Mouse (Mus musculus): Measurements from ENCODE around the gene Neu3.
"Not testable (repeated sequence)": the region's sequence is repeated elsewhere in the genome, so short reads cannot be mapped to it uniquely, and the experiment has no call there.

Gene Neu3

GRCm38 (mm10) chr7:99833846-99834222 lies 5.6 kb upstream of the Neu3 start:
- no peak for DNase-seq

GRCm38 (mm10) chr7:99833115-99833845 lies 5.1 kb upstream of the Neu3 start:
- DNase-seq = no peak

GRCm38 (mm10) chr7:99826096-99826495 lies 2.1 kb downstream of the Neu3 start:
- no peak for DNase-seq

- DNase-seq = no peak
Observed at GRCm38 (mm10) chr7:99825511-99825910, 2.7 kb downstream of the Neu3 start.

GRCm38 (mm10) chr7:99824649-99825483 lies 3.4 kb downstream of the Neu3 start:
- DNase-seq = no peak

GRCm38 (mm10) chr7:99823045-99823663 lies 5.1 kb downstream of the Neu3 start:
- no peak for DNase-seq

- DNase-seq = peak; percentile 30
Observed at GRCm38 (mm10) chr7:99822426-99822825, 5.8 kb downstream of the Neu3 start.

GRCm38 (mm10) chr7:99821953-99822352 lies 6.3 kb downstream of the Neu3 start:
- no peak for DNase-seq

- DNase-seq = peak; percentile 33
Observed at GRCm38 (mm10) chr7:99818181-99818725, 10.0 kb downstream of the Neu3 start.

GRCm38 (mm10) chr7:99813394-99813793 lies 14.8 kb downstream of the Neu3 start:
- DNase-seq = peak; percentile 61

GRCm38 (mm10) chr7:99811661-99812060 lies 16.6 kb downstream of the Neu3 start:
- DNase-seq = no peak

- no peak for DNase-seq
Observed at GRCm38 (mm10) chr7:99810814-99811213, 17.4 kb downstream of the Neu3 start.

- DNase-seq = not testable (repeated sequence)
Observed at GRCm38 (mm10) chr7:99807043-99807442, 21.2 kb downstream of the Neu3 start.

- DNase-seq = no peak
Observed at GRCm38 (mm10) chr7:99805340-99805739, 22.9 kb downstream of the Neu3 start.

- not testable (repeated sequence) for DNase-seq
Observed at GRCm38 (mm10) chr7:99804033-99804432, 24.2 kb downstream of the Neu3 start.

- DNase-seq = no peak
Observed at GRCm38 (mm10) chr7:99803535-99803934, 24.7 kb downstream of the Neu3 start.

GRCm38 (mm10) chr7:99799118-99799517 lies 29.1 kb downstream of the Neu3 start:
- DNase-seq = no peak

- DNase-seq = peak; percentile 78
Observed at GRCm38 (mm10) chr7:99797911-99798647, 30.1 kb downstream of the Neu3 start.

- no peak for DNase-seq
Observed at GRCm38 (mm10) chr7:99797261-99797660, 31.0 kb downstream of the Neu3 start.

- no peak for DNase-seq
Observed at GRCm38 (mm10) chr7:99796471-99796870, 31.7 kb downstream of the Neu3 start.

- DNase-seq = peak; percentile 50
Observed at GRCm38 (mm10) chr7:99795192-99795981, 32.8 kb downstream of the Neu3 start.

GRCm38 (mm10) chr7:99794096-99794495 lies 34.1 kb downstream of the Neu3 start:
- no peak for DNase-seq

All from kidney, postnatal 10 days (tissue).